Mouse (Mus musculus) neural tube, embryonic 10.5 days (tissue): Measurements from ENCODE around the gene Schip1.

ENCODE experiments used
- DNase-seq: peaks from one replicate; pipeline ENCODE4 v3.0.0-alpha.2; 2017; ENCODE audit warnings: low spot score; ENCODE audit errors: extremely low spot score

Schip1 gene

GRCm38 (mm10) chr3:68270246-68270645 lies 205.6 kb downstream of the Schip1 start:
- no peak for DNase-seq

- DNase-seq: no peak
Measured at GRCm38 (mm10) chr3:68271457-68271856, 206.9 kb downstream of the Schip1 start.

- DNase-seq: no peak
Measured at GRCm38 (mm10) chr3:68271881-68272280, 207.3 kb downstream of the Schip1 start.

GRCm38 (mm10) chr3:68282844-68283594 lies 218.4 kb downstream of the Schip1 start:
- peak; percentile 25 for DNase-seq

- DNase-seq: no peak
Measured at GRCm38 (mm10) chr3:68283595-68283991, 219.0 kb downstream of the Schip1 start.

GRCm38 (mm10) chr3:68284500-68284899 lies 219.9 kb downstream of the Schip1 start:
- no peak for DNase-seq

GRCm38 (mm10) chr3:68296752-68297151 lies 232.2 kb downstream of the Schip1 start:
- no peak for DNase-seq

GRCm38 (mm10) chr3:68305647-68306046 lies 241.0 kb downstream of the Schip1 start:
- DNase-seq: no peak

- DNase-seq: no peak
Measured at GRCm38 (mm10) chr3:68306726-68307125, 242.1 kb downstream of the Schip1 start.

GRCm38 (mm10) chr3:68325575-68325974 lies 261.0 kb downstream of the Schip1 start:
- no peak for DNase-seq

GRCm38 (mm10) chr3:68332515-68332914 lies 267.9 kb downstream of the Schip1 start:
- DNase-seq: no peak

- DNase-seq: no peak
Measured at GRCm38 (mm10) chr3:68335501-68335900, 270.9 kb downstream of the Schip1 start.

- no peak for DNase-seq
Measured at GRCm38 (mm10) chr3:68350624-68351023, 286.0 kb downstream of the Schip1 start.

GRCm38 (mm10) chr3:68351461-68351860 lies 286.9 kb downstream of the Schip1 start:
- no peak for DNase-seq

- no peak for DNase-seq
Measured at GRCm38 (mm10) chr3:68352961-68353360, 288.4 kb downstream of the Schip1 start.

- DNase-seq: no peak
Measured at GRCm38 (mm10) chr3:68353492-68353891, 288.9 kb downstream of the Schip1 start.

- DNase-seq: no peak
Measured at GRCm38 (mm10) chr3:68356516-68356915, 291.9 kb downstream of the Schip1 start.

GRCm38 (mm10) chr3:68368029-68368428 lies 303.4 kb downstream of the Schip1 start:
- DNase-seq: peak; percentile 3

GRCm38 (mm10) chr3:68372925-68373324 lies 308.3 kb downstream of the Schip1 start:
- no peak for DNase-seq

- no peak for DNase-seq
Measured at GRCm38 (mm10) chr3:68375100-68375508, 310.5 kb downstream of the Schip1 start.

GRCm38 (mm10) chr3:68377452-68378198 lies 313.0 kb downstream of the Schip1 start:
- no peak for DNase-seq

GRCm38 (mm10) chr3:68378799-68379198 lies 314.2 kb downstream of the Schip1 start:
- DNase-seq: no peak

- DNase-seq: no peak
Measured at GRCm38 (mm10) chr3:68379242-68379641, 314.6 kb downstream of the Schip1 start.
